Mouse (Mus musculus) heart, postnatal 36 days (tissue): ENCODE data around the gene Elf1. TPM values are rescaled to one million over a fixed set of nuclear protein-coding genes. Genes with fewer than 3 reads are reported as not detected.

Source experiments
- DNase-seq, 2 experiments: peaks; one replicate each; pipeline ENCODE4 v3.0.0; 2021 to 2022
- intact Hi-C: fragments of 180-260 bp; cut with DNase I; formaldehyde crosslinking; loops from one replicate; pipeline ENCODE4 v1.15.1; 2025
- total RNA-seq, 2 experiments: library from RNA; stranded (reverse); gene quantifications; 2 replicates each; pipeline ENCODE4 v1.2.3; 2021

Gene Elf1
- total RNA-seq, 2 experiments from 2014 or later = 13.8 to 17.4 TPM

GRCm38 (mm10) chr14:79486993-79487731, 6.2 kb downstream of the Elf1 start:
- peak; percentile 45 to 53 for DNase-seq
- intact Hi-C loops = loop anchor here (2.0 kb wide), 1 partner anchor 48 kb away; no protein-coding TSS in a partner anchor

GRCm38 (mm10) chr14:79488531-79488930, 7.5 kb downstream of the Elf1 start:
- intact Hi-C loops = no loop called here
- DNase-seq = peak; percentile 62

- intact Hi-C loops = no loop called here
- DNase-seq = no peak
Observed at GRCm38 (mm10) chr14:79489150-79489549, 8.2 kb downstream of the Elf1 start.

DNA sequence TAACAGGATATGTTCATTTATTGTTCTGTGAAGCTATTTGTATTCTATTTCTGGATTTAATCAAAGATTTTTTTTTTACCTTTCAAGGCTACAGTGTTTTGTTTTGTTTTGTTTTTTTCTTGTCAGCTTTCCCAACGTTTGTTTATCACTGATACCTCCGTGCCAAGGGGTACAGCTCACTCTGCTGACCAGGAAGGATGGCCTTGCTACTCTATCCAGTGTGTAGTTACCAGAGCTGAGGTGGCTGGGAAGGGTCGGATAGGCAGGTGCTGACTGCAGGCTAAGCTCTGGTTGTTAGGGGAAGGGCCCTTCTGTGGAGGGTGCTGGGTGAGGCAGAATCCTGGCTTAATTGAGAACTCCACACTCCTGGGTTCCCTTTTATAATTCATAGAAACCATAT, 9.3 kb downstream of the Elf1 start:
- DNase-seq = no peak
- intact Hi-C loops = no loop called here

DNA sequence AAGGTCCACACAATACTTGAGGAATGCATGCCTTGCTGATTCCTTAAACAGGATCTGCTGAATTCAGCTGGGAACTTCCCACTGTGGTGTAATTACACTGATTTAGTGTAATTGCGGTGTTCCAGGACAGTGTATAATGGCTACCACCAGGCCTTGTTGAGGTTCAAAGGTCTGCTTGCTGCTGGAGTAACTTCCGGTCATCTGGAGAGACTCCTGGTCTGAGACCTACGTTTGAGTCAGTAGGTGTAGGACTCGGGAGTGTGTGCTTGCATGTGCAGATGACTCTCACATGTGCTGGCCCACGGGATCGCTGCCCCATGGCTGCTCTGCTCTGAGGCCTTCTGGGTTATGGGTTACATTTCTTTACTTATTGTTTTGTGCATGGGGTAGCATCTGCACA, 13.4 kb downstream of the Elf1 start:
- DNase-seq = no peak
- intact Hi-C loops = no loop called here

GRCm38 (mm10) chr14:79499326-79499725, 18.3 kb downstream of the Elf1 start:
- intact Hi-C loops = no loop called here
- no peak for DNase-seq

DNA sequence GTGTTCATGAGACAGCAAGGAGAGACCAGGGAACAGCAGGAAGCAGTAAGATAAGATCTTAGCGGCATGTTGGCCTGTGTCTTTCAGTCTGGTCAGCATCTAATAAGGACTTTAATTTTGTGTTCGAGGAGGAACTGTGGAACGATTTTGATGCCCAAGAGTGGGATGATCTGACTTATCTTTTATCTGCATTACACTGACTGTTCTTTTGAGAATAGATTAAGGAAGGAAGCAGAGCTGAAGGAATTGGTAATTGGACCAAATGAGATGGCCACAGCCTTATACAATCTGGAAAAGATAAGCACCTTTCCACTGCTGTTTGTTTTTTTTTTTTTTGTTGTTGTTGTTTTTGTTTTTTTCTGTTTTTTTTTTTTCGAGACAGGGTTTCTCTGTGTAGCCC, 19.8 kb downstream of the Elf1 start:
- intact Hi-C loops = no loop called here
- DNase-seq = no peak

DNA sequence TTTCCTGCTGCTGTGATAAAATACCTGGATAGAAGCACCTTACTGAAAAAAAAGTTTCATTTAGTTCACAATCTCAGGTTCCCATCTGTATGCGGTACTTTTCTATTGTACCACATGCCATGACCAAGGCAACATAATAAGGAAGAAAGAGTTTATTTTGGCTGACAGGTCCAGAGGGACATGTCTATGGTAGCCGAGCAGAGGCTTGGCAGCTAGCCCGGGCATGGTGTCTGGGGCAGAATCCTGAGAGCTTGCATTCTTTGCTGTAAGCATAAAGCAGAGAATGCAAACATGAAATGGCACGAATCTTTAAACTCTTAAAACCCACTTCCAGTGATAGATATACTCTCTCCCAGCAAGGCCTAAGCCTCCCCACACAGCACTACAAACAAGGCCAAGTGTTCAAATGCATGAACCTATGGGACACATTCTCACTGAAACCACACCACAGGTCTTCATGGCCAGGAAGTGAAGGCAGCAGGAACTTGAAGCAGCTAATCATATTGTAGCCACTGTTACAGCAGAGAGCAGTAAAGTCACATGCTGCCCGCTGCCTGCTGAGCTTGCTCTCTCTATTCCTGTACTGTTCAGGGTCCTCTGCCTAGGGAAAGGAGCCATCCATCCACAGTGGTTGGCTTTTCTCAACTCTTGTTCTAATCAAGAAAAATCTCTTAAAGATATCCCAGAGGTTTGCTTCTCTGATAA, 22.5 kb downstream of the Elf1 start:
- DNase-seq = peak in 1 of 2 experiments; percentile 57
- intact Hi-C loops = no loop called here

- intact Hi-C loops = no loop called here
Observed at GRCm38 (mm10) chr14:79504246-79505006, 23.4 kb downstream of the Elf1 start.

GRCm38 (mm10) chr14:79506207-79506606, 25.2 kb downstream of the Elf1 start:
- no peak for DNase-seq
- intact Hi-C loops = no loop called here

More at GRCm38 (mm10) chr14:79504246-79505006, 23.4 kb downstream of the Elf1 start:
- DNase-seq = no peak

DNA sequence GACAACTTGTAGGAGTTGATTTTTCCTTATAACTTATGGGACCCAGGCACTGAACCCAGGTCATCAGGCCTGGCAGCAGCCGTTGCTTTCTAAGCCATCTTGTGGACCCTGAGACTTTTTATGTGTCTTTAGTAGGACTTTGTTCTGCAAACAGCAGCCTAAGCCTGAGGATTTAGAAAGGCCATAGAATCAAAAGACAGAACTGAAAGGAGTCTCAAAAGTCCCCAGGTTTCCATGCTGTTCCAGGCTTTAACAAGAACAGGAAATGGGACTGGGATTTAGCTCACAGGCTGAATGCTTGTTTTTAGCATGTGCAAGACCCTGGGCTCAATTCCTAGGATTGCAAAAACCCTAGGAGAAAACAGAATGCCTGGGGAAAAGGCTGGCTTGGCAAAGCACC, 26.9 kb downstream of the Elf1 start:
- intact Hi-C loops = loop anchor here (2.0 kb wide), 1 partner anchor 55 kb away; no protein-coding TSS in a partner anchor
- DNase-seq = no peak

DNA sequence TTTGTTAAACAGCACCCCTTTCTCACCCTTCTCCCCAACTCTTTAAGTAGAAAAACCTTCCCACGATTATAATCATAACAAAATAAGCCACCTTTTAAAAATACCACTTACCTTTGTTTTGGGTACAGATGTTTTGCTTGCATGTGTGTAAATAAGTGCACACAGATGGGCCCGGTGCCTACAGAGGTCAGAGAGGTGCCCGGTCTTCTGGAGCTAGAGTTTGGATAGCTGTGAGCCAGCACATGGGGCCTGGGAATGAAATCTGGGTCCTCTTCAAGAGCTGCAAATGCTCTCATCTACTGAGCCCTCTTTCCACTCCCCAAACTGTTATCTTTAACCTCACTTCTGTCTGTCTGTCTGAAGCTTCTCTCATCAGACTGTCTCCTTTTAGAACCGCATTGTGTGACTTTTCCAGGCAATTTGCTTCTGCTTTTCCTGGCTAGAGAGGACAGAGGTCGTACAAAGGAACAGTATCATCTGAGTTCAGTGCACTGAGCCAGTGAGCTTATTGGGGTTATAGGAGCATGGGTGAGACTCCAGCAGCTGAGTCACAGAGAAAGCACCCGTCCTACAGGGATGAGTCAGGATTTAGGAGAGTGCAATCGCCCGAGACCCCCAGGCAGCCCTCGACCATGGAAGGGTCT, 27.8 kb downstream of the Elf1 start:
- intact Hi-C loops = loop anchor here (2.0 kb wide), 1 partner anchor 54 kb away; no protein-coding TSS in a partner anchor
- DNase-seq = no peak

- intact Hi-C loops = no loop called here
- DNase-seq = no peak
Observed at GRCm38 (mm10) chr14:79511521-79511920, 30.5 kb downstream of the Elf1 start.

GRCm38 (mm10) chr14:79513951-79514350, 33.0 kb downstream of the Elf1 start:
- intact Hi-C loops = no loop called here
- no peak for DNase-seq

- intact Hi-C loops = loop anchor here (5.0 kb wide), 1 partner anchor 33 kb away; the partner anchor contains the start of genes Elf1 and Wbp4
- DNase-seq = no peak
Observed at GRCm38 (mm10) chr14:79515100-79515499, 34.1 kb downstream of the Elf1 start.

DNA sequence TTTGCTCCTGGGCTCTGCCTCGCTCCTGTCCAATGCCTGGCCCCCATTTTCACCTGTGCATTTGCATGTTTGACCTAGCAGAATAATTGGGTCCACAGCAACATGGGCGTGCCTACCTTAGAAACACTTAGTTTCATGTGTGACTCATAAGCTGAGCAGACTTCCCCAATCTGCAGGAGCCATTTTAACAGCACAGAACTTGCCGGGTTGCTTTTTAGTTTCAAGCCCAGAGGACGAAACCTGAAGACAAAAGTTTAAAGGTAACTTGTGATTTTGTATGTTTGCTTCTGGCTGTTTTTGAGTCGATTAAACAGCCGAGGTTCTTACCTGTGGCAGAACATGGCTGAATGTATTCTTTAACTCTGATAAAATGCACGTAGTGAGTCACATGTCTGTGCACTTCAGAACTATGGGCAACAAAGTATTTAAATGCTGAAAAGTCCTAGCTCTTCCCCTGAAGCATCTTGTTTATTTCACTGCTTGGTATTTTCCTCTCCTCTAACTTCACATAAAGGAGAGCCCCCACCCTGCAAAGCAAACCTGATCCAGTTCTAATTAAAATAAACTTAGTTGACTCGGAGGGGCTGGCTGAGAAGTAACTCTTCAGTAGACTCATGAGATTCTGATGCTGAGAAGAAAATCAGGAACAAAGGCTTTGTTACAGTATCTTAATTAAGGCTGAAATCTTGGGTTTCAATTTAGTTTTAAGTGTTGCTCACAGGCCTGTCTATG, 34.7 kb downstream of the Elf1 start:
- no peak for DNase-seq
- intact Hi-C loops = loop anchor here (5.0 kb wide), 1 partner anchor 33 kb away; the partner anchor contains the start of genes Elf1 and Wbp4

- intact Hi-C loops = loop anchor here (5.0 kb wide), 1 partner anchor 34 kb away; the partner anchor contains the start of genes Elf1 and Wbp4
- no peak for DNase-seq
Observed at GRCm38 (mm10) chr14:79516243-79516610, 35.2 kb downstream of the Elf1 start.

GRCm38 (mm10) chr14:79516751-79517150, 35.8 kb downstream of the Elf1 start:
- intact Hi-C loops = loop anchor here (5.0 kb wide), 1 partner anchor 34 kb away; the partner anchor contains the start of genes Elf1 and Wbp4
- no peak for DNase-seq

DNA sequence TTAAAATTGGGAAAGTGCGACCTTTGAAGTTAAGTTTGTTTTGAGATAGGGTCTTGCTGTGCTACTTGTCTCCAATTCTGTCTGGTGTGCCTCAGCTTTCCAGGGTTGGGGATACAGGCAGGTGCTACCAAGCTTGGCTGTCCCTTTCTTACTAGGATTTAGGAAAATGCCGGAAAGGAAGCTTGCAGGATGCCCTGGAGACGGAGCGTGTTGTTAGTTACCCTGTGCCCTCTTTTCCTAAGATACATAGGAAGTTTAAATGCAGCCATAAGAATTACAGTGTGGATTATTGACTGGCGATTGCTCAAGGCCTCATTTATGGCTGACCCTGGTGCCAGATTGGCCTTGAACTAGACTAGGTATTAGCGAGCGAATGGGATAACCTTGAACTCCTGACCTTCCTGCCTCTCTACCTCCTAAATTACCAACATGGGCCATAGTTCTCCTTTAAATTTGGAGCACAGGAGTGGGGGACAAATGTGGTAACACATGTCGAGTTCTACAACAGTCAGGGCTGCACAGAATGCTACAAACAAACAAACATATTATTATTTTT, 36.3 kb downstream of the Elf1 start:
- intact Hi-C loops = loop anchor here (5.0 kb wide), 1 partner anchor 35 kb away; the partner anchor contains the start of genes Elf1 and Wbp4
- DNase-seq = no peak
